Mouse (Mus musculus): ENCODE results near the gene Gm7879. TPM values are rescaled to one million over a fixed set of nuclear protein-coding genes. Genes with fewer than 3 reads are reported as not detected.

Gm7879 gene
- polyA plus RNA-seq, 1 experiment from 2014 or later = not detected

Other genes with a start within 250 kb of the Gm7879 start
- gene Bst1, start 94.3 kb upstream of the Gm7879 start, polyA plus RNA-seq (2015; fragmentation: Nextera tagmentation; extraction: Ambion mirVana) = 1.6 and 1.8 TPM in 2 replicates
- 20.9 and 21.2 TPM in 2 replicates for gene Fbxl5, start 91.5 kb upstream of the Gm7879 start, polyA plus RNA-seq (2015; fragmentation: Nextera tagmentation; extraction: Ambion mirVana)
- 15.3 and 16.6 TPM in 2 replicates for gene Cd38, start 44.6 kb upstream of the Gm7879 start, polyA plus RNA-seq (2015; fragmentation: Nextera tagmentation; extraction: Ambion mirVana)
- gene Fgfbp1, start 68.6 kb downstream of the Gm7879 start, polyA plus RNA-seq (2015; fragmentation: Nextera tagmentation; extraction: Ambion mirVana) = 1.3 and 1.8 TPM in 2 replicates
- 19.7 and 20.3 TPM in 2 replicates for gene Prom1, start 188.9 kb downstream of the Gm7879 start, polyA plus RNA-seq (2015; fragmentation: Nextera tagmentation; extraction: Ambion mirVana)

Measured in liver, embryonic 16.5 days (tissue).